Mouse (Mus musculus): ENCODE data around the gene Lyg2.

DNA sequence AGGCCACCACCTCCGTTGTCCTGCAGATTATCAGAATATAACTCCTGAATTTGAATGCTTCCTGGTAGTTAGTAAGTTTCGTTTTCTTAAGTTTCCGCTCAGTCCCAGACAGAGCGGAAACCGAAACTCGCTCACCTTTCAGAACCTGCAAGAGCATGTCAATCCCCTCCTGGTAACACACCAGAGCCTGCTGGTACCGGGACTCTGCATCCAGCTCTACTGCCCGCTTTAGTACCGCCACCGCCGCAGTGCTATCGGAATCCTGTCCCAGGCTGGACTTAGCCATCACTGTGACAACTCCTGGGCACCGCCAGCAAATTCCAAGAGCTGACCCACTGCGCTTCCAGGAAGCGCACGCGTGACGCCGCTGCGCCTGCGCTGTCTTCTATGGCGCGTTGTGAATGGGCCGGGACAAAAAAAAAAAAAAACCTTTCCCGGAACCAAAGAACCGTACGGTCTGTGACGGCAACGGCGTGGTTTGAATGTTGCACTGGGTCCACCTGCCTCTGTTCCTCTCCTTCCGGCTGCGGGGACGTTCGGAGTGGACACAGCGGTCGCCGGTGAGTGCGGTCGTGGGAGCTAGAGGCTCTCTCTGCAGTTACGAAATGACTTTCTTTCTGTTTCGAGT, 26.2 kb downstream of the Lyg2 start, which contains the start of the genes Mitd1 and Mrpl30:
- TF ChIP-seq GATA1 (IDR thresholded peaks at IDR 0.05; ENCODE audit: low read length) (no peak), TAL1 (IDR thresholded peaks at IDR 0.05; ENCODE audit: low read length) (no peak)
